Mouse (Mus musculus): ENCODE data around the gene Rhot2.

- TF ChIP-seq CTCF (IDR thresholded peaks at IDR 0.05; ENCODE audit: low read depth) (no peak), EP300 (IDR thresholded peaks at IDR 0.05; ENCODE audit: low read depth) (no peak)
These were observed 34.9 kb downstream of the Rhot2 start for GRCm38 (mm10) chr17:25809606-25810340.

Measured in liver, postnatal 0 days (tissue).